Mouse (Mus musculus) spleen, adult 12 weeks (tissue): ENCODE measurements around the gene Psmd14.

Experiments used
- DNase-seq: peaks from one replicate; pipeline ENCODE4 v3.0.0; 2022; ENCODE audit warnings: low spot score

The Psmd14 gene

DNA sequence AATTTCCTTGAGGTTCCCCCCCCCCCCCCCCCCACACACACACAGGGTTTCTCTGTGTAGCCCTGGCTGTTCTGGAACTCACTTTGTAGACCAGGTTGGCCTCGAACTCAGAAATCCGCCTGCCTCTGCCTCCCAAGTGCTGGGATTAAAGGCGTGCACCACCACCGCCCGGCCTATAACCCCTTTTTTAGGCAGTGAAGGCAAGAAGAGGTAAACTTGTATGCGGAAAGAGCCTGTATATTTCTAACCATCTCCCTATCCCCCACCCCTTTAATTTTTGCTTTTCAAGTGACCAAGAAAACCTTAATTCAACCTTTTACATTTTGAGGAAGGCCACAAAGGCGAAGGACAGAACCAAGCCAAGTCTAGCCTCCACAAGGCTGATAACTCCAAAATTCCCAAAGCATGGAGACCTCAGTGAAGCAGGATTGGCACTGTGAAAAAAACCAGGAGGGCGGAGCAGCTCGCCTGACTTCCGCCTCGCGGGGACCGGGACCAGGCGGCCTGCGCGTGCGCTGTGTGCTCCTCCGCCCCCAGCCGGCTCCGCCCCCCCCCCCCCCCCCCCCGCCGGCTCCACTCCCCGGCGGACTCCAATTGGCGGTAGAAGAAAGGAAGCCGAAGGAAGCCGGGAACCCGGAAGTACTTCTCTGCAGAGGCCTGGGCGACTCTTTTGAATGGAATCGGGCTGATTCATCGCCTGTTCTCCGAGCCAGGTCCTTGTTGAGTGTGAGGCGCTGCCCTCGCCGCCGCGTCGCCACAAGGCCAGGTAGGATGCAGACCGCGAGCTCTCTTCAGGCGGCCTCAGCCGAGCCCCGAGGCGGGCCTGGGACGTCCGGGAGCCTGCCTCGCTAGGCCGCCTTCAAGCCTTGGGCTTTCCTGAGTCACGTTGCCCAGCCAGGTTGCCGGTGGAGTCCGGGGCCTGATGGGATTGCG is at the start of gene Psmd14:
Gene Psmd14, plus strand, starts transcription at position 587 of the 933 bp plus-strand sequence.
- peak; percentile 81 for DNase-seq

DNA sequence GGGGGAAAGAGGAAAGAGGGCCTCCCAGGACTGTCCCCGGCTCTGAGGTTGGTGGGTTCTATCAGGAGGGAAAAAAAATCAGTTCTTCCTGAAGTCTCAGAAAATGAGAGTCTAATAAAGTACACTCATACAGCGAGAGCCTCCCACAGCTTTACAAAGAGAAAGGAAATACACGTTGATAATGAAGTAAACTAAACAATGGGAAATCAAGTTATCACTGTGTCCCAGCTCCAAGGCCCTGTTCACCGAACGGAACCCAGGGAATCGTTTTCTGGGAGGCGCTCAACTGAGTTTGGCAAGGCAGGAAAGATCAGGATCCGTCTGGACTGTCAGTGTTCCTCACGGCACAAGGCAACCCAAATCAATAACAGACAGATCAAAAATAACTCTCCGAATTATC is 48.7 kb upstream of the Psmd14 start:
- no peak for DNase-seq

DNA sequence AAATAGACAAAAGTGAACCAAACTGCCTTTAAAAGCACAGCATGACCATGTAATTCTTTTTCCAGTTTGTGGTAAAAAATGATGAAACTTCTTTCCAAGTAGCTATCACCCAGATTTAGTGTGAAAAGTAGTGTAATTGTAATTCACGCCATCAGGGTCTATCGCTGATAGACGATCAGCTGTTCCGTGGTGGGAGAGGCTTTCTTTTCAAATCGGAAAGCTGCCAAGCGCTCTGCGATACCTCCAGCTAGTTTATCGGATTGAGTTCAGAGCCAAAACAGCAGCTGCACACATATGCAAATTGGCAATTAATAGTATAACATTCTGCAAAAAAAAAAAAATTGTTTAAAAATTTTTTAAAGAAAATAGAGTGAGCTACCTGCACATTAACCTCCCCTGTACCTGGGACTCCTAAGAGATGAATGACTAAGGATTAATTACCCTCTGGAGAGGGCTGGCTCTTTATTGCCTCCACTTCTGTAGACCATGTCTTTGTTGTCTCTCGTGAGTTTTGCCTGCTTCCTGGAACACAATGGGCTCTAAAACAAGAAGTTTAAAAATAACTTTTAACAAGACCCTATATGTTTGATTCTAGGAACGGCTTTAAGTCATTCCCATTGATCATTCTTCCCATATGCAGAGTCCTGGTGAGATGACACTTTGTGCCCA is 47.8 kb upstream of the Psmd14 start:
- DNase-seq: no peak

DNA sequence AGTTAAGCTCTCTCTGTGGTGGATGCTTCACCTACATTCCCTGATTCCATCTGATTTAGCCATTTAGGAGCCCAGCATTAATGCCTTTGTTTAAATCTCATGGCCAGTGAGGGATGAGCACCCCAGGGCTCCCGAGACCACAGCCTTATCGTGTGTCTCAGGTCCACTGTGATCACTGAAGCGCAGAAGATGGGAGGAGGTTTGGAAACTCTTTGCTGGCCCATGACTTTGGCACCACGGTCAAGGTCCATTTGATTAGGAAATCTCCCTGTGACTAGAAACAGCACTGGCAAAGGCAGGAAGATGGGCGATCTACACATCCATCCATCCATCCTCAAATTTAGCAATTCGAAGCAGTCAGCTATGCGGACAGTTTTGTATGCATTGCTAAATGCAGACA is 44.1 kb upstream of the Psmd14 start:
- DNase-seq: no peak

DNA sequence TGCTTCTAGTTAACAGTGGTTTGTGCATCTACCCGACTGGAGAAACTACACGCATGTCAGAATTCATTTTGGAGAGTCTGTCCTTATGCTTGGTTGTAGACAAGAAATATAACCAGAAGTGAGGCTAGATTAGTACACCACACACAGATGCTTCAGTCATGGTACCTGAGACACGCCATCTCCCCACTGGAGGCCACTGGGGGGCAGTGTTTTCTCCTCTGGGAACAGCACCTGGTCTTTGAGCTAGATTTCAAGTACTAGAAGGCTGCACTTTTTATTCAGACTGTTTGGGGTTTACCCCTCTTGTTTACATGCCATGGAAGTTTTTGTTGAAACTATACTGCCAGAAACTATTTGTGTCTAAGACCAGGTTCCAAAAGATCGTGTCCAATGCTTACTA is 43.2 kb upstream of the Psmd14 start:
- peak; percentile 32 for DNase-seq

DNA sequence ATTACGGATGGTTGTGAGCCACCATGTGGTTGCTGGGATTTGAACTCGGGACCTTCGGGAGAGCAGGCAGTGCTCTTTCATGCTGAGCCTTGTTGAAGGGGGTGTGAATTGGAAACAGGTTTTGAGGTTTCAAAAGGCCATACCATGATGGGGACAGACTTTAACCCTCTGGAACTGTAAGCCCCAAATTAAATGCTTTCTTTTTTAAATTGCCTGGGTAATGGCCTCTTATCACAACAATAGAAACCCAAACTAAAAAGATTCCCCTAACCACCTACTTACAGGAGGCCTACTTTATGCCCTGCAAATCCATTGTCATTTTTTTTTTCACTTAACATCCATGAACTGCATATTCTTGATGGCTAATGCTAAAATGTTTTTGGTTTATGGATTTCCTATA is 36.9 kb upstream of the Psmd14 start:
- DNase-seq: no peak

DNA sequence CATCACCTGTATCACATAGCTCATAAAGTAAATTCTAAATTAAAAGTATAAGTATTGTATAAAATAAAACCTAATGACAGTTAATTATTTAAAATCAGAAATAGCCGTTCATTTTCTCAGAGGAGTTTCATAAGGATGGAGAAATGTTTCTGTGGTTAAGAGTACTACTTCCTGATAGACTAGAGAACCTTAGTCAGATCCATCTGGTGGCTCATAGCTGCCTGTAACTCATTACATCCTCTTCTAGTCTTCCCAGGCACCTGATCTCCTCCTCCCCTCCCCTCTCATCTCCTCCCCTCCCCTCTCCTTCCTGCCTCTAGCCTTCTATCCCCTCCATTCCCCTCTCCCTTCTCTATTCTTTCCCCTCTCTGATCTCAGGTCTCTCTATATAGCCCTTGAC is 29.9 kb upstream of the Psmd14 start:
- DNase-seq: no peak

DNA sequence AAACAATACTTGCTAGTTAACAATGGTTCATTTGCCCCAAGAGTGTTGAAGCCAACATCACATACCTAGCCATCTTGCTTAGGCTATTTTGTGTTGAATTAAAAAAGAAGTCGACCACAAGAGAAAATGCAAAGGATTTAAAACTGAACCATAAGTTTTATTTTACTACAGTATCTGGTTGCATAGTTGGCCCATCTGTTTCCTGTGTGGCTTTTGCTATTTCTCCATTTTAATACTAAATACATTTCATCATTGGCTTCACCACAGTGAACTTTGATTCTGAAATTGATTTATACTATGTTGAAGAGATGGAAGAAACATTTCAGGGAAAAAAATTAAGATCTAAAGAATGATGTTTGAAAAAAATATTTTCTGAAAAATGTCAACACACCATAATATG is 25.0 kb upstream of the Psmd14 start:
- no peak for DNase-seq

DNA sequence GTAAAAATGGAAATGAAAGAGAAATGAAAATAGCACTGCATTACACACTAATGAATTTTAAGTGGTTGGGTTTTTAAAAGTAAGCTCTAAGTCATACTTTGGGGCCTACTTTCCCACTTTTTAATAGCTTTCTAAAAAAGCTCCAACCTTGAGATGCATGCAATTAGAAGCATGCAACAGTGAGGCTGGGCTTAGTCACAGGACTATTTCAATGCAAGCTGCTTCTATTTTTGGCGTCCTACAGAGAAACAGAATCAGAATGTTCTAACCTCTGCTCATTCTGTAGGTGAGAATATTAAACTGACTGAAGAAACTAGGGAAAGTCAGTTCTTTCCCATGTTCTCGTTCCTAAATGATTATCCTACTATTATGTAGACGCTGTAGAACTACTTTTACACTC is 22.4 kb upstream of the Psmd14 start:
- DNase-seq: no peak

DNA sequence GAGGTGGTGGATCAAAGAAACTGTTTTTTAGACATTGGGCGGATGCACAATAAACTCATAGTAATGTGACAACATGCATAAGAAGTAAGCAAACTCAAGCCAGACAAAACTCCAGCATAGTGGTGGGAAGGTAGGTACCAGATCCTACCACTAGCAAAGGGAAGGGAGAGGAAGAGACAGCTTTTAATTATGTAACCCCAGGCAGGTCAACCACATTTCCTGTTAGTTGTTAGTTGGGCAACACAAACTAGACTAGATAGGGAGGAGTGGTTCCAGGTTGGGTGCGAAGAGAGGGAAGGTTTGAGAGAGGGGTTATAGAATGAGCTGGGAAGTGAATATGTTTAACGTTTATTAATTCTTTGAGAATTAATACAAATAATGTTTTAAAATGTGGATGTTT is 1.9 kb upstream of the Psmd14 start:
- no peak for DNase-seq

DNA sequence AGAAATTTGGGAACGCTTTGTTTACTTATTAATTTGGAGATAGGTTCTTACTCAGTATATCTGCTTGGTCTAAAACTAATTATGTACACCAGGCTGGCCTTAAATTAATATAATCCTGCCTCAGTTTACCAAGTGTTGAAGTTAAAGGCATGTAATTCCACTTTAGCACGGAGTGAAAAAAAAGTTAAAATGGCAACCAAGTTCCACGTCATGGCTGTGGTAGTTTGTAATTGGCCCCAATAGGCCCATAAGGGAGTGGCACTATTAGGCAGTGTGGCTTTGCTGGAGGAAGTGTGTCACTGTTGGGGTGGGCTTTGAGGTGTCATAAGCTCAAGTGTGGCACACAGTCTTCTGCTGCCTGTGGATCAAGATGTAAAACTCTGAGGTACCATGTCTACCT is 1.0 kb downstream of the Psmd14 start:
- no peak for DNase-seq

DNA sequence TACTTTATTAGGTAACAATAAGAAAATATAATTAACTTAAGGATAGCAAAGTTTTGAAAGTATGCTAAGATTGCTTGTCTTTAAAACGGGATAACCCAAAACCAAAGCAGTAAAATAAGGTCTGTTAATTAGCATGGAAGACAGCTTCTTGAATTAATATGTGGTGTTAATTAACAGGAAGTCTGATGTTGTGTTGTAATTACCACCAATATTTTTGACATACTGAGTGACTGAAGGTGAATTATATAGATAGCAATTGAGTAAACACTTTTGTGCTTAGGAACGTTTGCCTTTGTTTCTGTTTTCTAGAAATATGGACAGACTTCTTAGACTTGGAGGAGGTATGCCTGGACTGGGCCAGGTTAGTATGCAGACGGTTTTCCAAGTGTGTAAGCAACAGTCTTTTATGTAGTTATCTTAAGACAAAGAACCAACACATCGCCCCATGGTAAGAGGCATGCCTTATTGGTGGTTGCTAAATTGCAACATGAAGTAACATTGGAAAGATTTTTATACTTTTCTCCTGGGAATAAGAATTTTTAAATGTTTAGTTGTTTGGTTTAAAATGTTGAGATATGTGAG is 11.0 kb downstream of the Psmd14 start:
- no peak for DNase-seq

DNA sequence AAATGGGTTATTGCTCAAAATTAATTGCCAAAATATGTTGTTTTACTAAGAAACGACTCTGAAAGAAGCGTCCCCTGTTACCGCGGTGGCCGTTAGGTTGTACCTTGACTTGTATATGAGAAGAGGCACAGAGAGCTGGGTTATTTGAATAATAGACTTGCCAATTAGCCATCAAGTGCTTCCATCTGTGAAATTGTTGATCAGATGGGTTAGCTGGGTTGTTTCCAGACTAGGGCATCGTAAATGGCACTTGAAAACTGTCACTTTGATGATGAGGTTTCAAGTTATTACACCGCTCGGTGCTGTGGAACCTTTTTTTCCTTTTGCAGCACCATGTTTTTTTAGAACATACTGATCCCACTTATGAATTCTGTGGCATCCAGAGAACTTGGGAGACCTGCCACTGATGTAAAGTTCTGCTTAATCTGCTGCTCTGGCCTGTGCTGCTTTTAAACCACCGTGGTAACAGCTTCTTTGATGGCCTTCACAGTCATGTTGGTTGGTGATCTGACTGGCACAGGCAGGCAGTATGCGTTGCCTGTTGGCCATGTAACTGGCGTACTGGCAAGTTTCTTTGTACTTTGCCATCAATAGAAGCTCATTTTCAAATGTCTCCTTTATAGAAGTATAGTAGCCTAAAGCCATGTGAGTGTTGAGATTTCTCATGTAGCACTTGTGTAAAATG is 21.4 kb downstream of the Psmd14 start:
- no peak for DNase-seq

DNA sequence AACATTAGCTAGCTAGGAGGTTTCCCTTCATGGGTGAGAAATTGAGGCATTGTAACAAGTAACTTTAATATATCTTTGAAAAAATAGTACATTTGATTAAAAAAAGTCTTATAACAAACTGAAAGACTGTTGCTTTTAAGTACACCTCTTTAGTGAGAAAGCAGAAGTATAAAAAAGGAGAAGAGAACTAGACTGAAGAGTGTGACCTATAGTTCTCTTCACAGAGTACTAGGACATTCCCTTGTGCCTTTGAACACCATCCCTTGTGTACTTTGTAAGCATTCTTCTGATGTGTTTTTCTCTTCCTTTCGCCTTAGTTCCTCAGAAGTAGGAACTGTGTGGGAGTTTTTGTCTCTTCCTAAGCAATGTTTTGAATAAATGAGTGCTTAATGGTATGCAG is 22.7 kb downstream of the Psmd14 start:
- no peak for DNase-seq

DNA sequence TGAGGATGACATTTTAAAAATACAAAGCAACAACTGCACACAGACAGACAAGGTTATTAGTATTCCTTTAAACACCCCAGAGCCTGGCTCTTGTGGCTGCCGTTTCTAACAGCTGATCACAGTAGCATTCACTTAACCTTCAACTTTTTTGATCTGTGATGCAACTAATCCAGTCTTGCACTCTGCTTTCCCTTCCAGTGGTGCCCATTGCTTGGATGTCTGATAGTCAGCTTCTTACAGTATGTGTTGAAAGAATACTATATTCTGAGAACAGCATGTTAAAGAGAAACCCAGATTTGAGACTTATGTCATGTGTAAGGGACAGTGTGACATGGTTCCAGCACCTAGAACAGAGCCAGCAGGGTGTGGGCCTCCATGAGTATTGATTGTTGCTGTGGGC is 34.6 kb downstream of the Psmd14 start:
- no peak for DNase-seq

DNA sequence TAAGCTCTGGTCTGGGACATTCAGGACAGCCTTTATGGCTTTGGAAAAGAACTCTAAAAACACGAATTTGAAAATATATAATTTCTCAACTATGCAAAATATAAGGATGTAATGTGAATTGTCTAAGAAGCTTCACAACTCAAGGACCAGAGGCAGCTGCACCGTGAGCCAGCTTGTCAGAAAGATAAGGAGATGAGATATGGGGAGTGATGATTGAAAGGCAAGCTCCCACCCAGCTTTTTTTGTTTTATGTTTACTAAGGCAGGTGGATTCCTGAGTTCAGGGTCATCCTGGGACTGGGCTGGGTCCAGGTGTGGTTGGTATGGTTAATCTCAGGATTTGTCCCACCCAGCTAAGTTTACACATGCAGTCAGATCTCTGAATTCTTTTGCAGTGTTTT is 35.1 kb downstream of the Psmd14 start:
- DNase-seq: no peak

DNA sequence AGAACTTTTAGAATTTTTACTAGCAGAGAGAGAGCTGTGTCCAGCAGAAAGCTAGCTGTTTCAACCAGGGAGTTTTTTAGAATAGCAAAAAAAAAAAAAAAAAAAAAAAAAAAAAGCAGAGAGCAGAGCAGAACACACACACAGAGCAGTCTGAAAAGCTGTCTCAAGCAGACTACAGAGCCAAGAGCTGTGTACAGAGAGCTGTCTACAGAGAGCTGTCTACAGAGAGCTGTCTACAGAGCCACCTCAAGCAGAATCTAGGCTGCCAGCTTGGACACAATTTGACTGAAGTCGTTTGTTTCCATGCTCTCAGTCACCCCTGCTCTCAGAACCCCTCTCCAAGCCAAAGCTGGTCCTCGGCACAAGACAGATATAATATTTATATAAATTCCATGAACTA is 35.9 kb downstream of the Psmd14 start:
- DNase-seq: no peak

DNA sequence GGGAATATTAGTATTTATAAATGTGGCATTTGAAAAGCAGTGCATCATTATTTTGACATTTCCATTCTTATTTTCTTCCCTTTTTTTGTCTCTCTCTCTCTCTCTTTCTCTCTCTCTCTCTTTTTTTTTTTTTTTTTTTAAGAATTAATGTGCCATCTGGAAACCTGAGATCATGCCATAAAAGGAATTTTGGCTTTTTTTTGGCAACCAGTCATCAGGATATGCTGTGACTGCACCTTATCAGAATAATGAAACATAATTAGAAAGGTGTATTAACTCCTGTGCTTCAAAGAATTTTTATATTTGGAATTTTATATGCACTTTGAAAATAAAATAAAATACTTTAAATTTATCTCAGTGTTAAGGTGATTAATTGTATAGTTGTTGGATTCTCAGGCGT is 39.2 kb downstream of the Psmd14 start:
- DNase-seq: no peak

DNA sequence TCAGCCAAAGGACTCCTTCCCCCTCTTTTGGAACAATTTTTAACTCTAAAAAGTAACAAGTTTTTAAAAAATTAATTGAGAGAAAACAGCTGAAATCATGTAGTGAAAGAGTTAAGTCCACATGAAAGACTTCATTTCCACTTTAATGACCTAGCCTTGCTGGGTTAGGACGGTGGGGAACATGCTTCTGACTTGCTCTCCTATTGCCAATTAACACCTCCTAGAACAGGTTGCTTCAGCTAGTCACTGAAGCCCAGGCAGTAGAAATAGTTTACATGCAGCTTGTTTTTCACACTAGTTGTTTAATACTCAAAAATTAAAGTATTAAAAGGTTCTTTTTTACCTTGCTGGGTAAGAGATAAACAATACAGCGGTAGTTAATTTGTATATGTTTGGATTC is 39.8 kb downstream of the Psmd14 start:
- no peak for DNase-seq

DNA sequence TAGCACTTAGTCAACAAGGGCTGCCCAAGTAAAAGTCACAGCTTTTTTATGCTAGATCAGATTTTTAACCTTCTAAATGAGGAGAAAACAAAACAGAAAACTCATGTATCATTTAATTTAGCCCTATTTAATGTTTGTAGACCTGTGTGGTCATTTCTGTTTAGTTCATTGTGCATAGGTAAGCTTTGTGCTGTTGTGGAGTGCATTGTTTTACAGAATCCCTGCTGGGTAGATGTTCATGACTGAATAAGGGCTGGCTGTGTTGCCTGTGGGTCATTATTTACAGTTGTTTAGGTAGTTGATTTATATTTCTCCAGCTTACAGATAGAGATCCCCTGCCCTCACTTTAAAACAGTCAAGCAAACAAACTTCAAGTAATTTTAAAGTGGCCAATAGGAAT is 40.9 kb downstream of the Psmd14 start:
- DNase-seq: no peak

DNA sequence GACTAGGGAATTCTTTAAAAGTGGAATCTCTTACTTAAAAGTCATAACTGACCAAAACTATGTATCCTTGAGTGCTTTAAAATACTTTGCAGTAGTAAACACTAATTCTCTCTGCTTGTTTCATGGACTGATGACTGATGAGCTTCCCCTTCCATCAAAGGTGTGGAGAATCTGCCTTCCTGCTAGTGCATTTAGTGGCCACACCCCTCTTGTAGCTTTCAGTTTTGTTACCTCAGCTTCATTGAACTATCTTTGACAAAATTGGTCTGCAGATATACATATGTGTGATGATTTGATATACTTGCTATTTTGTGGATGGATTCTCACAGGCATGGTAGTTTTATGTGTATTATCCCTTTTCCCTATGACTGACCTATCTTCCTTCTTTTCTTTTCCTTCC is 43.5 kb downstream of the Psmd14 start:
- no peak for DNase-seq

DNA sequence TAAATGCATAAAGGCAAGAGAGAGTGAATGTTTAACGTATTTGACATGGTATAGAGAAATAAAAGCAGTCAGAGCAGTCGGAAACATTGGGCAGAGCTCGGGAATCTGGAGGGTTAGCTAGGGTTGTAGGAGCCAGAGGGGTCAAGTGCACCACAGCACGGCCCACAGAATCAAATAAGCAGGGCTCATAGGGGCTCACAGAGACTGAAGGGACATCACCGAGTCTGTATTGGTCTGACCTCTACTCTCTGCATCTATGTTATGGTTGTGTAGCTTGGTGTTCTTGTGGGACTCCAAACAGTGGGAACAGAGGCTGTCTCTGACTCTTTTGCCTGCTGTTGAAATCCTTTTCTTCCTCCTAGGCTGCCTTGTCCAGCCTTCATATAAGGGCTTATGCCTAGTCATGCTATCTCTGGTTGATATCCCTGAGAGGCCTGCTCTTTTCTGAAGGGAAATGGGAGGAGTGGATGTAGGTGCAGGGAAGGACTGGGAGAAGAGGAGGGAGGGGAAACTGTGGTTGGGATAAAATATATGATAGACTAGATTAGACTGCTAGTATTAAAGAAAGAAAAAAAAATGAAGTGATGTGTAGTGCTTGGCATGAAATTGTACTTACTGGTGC is 47.9 kb downstream of the Psmd14 start:
- DNase-seq: no peak
